Mouse (Mus musculus) forebrain, embryonic 13.5 days (tissue): ENCODE measurements at regions not wholly inside any gene's neighbourhood (a gene's known extent, or its start where the extent isn't known, plus 50 kb on each side); places are given as distances from the start of the nearest gene placed in this dataset.

Source experiments
- ATAC-seq: fragments of 200-750 bp; cut with Nextera tagmentation; 2 replicates; pipeline ENCODE4 v1.8.0; 2017
- H3K27ac ChIP-seq: fragments of 300-500 bp; sonication (generic); 2 replicates; pipeline ENCODE4 v1.5.1; 2015; ENCODE audit warnings: inconsistent platforms, mild to moderate bottlenecking, moderate library complexity
- H3K27me3 ChIP-seq: fragments of 300-500 bp; sonication (generic); 2 replicates; pipeline ENCODE4 v1.6.1; 2015; ENCODE audit warnings: mild to moderate bottlenecking, inconsistent platforms
- H3K36me3 ChIP-seq: fragments of 300-500 bp; sonication (generic); 2 replicates; pipeline ENCODE4 v1.6.1; 2015; ENCODE audit warnings: mild to moderate bottlenecking, inconsistent platforms; ENCODE audit not compliant: poor library complexity, severe bottlenecking
- H3K4me1 ChIP-seq: fragments of 300-500 bp; sonication (generic); 2 replicates; pipeline ENCODE4 v1.6.1; 2015; ENCODE audit warnings: inconsistent platforms
- H3K4me2 ChIP-seq: fragments of 300-500 bp; sonication (generic); 2 replicates; pipeline ENCODE4 v1.6.1; 2015; ENCODE audit warnings: inconsistent platforms, mild to moderate bottlenecking, moderate library complexity
- H3K4me3 ChIP-seq: fragments of 300-500 bp; sonication (generic); 2 replicates; pipeline ENCODE4 v1.5.1; 2015; ENCODE audit warnings: mild to moderate bottlenecking, inconsistent platforms
- H3K9ac ChIP-seq: fragments of 300-500 bp; sonication (generic); 2 replicates; pipeline ENCODE4 v1.6.1; 2015; ENCODE audit warnings: mild to moderate bottlenecking, inconsistent platforms
- H3K9me3 ChIP-seq: fragments of 300-500 bp; sonication (generic); replicated peaks from 2 replicates; pipeline ENCODE4 v1.6.1; 2016; ENCODE audit warnings: inconsistent platforms
- WGBS: fragments of 180-500 bp; shearing (Covaris S2); methylation state at CpG from one replicate; pipeline ENCODE4 v1.1.7; 2015; 5-methylcytosine and 5-hydroxymethylcytosine counted together

- peaks cover 91% of the 10 kb centered on the region for H3K27me3 ChIP-seq
- peak overlapping the region; percentile 75 for H3K4me2 ChIP-seq
- H3K27ac ChIP-seq: no peak overlapping the region
- no peak for ATAC-seq
- no peaks in the 10 kb centered on the region for H3K36me3 ChIP-seq
- peak overlapping the region; percentile 61 for H3K9ac ChIP-seq
- H3K4me3 ChIP-seq: peak overlapping the region; percentile 45
- 1% methylated on average over 48 of the region's 48 CpGs for WGBS
- peaks cover 36% of the 10 kb centered on the region for H3K4me1 ChIP-seq
- no peaks in the 10 kb centered on the region for H3K9me3 ChIP-seq
Measured at GRCm38 (mm10) chr9:122569511-122570455, 177.4 kb upstream of the Topaz1 start.

- H3K4me3 ChIP-seq: 0 out of 2 replicates have a peak overlapping the region, but pooled peaks have one; percentile 58
- H3K4me1 ChIP-seq: peaks cover 36% of the 10 kb centered on the region
- H3K9ac ChIP-seq: peak overlapping the region; percentile 69; the same call in 1 of the 2 replicates
- no peak overlapping the region for H3K27ac ChIP-seq
- ATAC-seq: no peak
- peak overlapping the region; percentile 88 for H3K4me2 ChIP-seq
- H3K36me3 ChIP-seq: no peaks in the 10 kb centered on the region
- H3K9me3 ChIP-seq: no peaks in the 10 kb centered on the region
- 4% methylated on average over 10 of the region's 10 CpGs for WGBS
- peaks cover 94% of the 10 kb centered on the region for H3K27me3 ChIP-seq
Measured at GRCm38 (mm10) chr9:122571001-122571400, 176.1 kb upstream of the Topaz1 start.

- ATAC-seq: no peak; the same call in 1 of the 2 replicates
- H3K4me3 ChIP-seq: peak overlapping the region; percentile 58
- peak overlapping the region; percentile 69 for H3K9ac ChIP-seq
- H3K4me2 ChIP-seq: peak overlapping the region; percentile 88
- H3K27ac ChIP-seq: no peak overlapping the region; the same call in 1 of the 2 replicates
- H3K27me3 ChIP-seq: peaks cover 97% of the 10 kb centered on the region
- no peaks in the 10 kb centered on the region for H3K9me3 ChIP-seq
- H3K36me3 ChIP-seq: no peaks in the 10 kb centered on the region
- WGBS: under 1% methylated on average over 36 of the region's 37 CpGs
- H3K4me1 ChIP-seq: peaks cover 36% of the 10 kb centered on the region
Measured at GRCm38 (mm10) chr9:122571402-122572059, 175.6 kb upstream of the Topaz1 start.

GRCm38 (mm10) chr9:122572060-122572835, 174.9 kb upstream of the Topaz1 start:
- peak overlapping the region; percentile 69 for H3K9ac ChIP-seq
- peaks cover 97% of the 10 kb centered on the region for H3K27me3 ChIP-seq
- peak overlapping the region; percentile 88 for H3K4me2 ChIP-seq
- H3K4me3 ChIP-seq: peak overlapping the region; percentile 58
- peak; percentile 91 for ATAC-seq
- no peaks in the 10 kb centered on the region for H3K36me3 ChIP-seq
- H3K9me3 ChIP-seq: no peaks in the 10 kb centered on the region
- WGBS: 0% methylated on average over 42 of the region's 68 CpGs
- H3K4me1 ChIP-seq: peaks cover 36% of the 10 kb centered on the region
- H3K27ac ChIP-seq: peak overlapping the region; percentile 19; the same call in 1 of the 2 replicates

- H3K4me3 ChIP-seq: peak overlapping the region; percentile 58
- no peak for ATAC-seq
- no peaks in the 10 kb centered on the region for H3K36me3 ChIP-seq
- under 1% methylated on average over 13 of the region's 13 CpGs for WGBS
- peak overlapping the region; percentile 88 for H3K4me2 ChIP-seq
- no peak overlapping the region for H3K27ac ChIP-seq
- H3K9me3 ChIP-seq: no peaks in the 10 kb centered on the region
- H3K9ac ChIP-seq: peak overlapping the region; percentile 69
- H3K27me3 ChIP-seq: peaks cover 97% of the 10 kb centered on the region
- peaks cover 36% of the 10 kb centered on the region for H3K4me1 ChIP-seq
Measured at GRCm38 (mm10) chr9:122572836-122573267, 174.3 kb upstream of the Topaz1 start.

GRCm38 (mm10) chr9:122585228-122585627, 161.9 kb upstream of the Topaz1 start:
- 0 out of 2 replicates have a peak, but pooled peaks cover 2% of the 10 kb centered on the region for H3K4me1 ChIP-seq
- H3K4me3 ChIP-seq: no peak overlapping the region
- H3K27me3 ChIP-seq: peaks cover 11% of the 10 kb centered on the region
- H3K4me2 ChIP-seq: no peak overlapping the region
- H3K36me3 ChIP-seq: no peaks in the 10 kb centered on the region
- no peaks in the 10 kb centered on the region for H3K9me3 ChIP-seq
- 57% methylated on average over 8 of the region's 8 CpGs for WGBS
- H3K27ac ChIP-seq: no peak overlapping the region
- H3K9ac ChIP-seq: no peak overlapping the region
- no peak for ATAC-seq

- Histone ChIP-seq H3K4me1 (0 out of 2 replicates have a peak, but pooled peaks cover 2% of the 10 kb centered on the region), H3K36me3 (no peaks in the 10 kb centered on the region), H3K27me3 (peaks cover 22% of the 10 kb centered on the region), H3K9me3 (no peaks in the 10 kb centered on the region), H3K4me3 (no peak overlapping the region), H3K9ac (no peak overlapping the region), H3K4me2 (no peak overlapping the region), H3K27ac (no peak overlapping the region)
- ATAC-seq: no peak
- WGBS: 91% methylated on average over 6 of the region's 6 CpGs
Measured at GRCm38 (mm10) chr9:122586421-122586820, 160.7 kb upstream of the Topaz1 start.

GRCm38 (mm10) chr9:122586986-122587385, 160.2 kb upstream of the Topaz1 start:
- no peak overlapping the region for H3K27ac ChIP-seq
- peaks cover 22% of the 10 kb centered on the region for H3K27me3 ChIP-seq
- 0 out of 2 replicates have a peak, but pooled peaks cover 2% of the 10 kb centered on the region for H3K4me1 ChIP-seq
- no peaks in the 10 kb centered on the region for H3K36me3 ChIP-seq
- 69% methylated on average over 5 of the region's 5 CpGs for WGBS
- H3K9ac ChIP-seq: no peak overlapping the region
- H3K4me3 ChIP-seq: no peak overlapping the region
- no peaks in the 10 kb centered on the region for H3K9me3 ChIP-seq
- no peak overlapping the region for H3K4me2 ChIP-seq
- no peak for ATAC-seq

GRCm38 (mm10) chr9:122588246-122588645, 158.9 kb upstream of the Topaz1 start:
- no peaks in the 10 kb centered on the region for H3K9me3 ChIP-seq
- no peaks in the 10 kb centered on the region for H3K36me3 ChIP-seq
- no peak for ATAC-seq
- H3K4me2 ChIP-seq: no peak overlapping the region
- WGBS: 94% methylated on average over 8 of the region's 8 CpGs
- peaks cover 13% of the 10 kb centered on the region for H3K4me1 ChIP-seq
- H3K4me3 ChIP-seq: no peak overlapping the region
- no peak overlapping the region for H3K9ac ChIP-seq
- H3K27me3 ChIP-seq: peaks cover 19% of the 10 kb centered on the region; the same call in 1 of the 2 replicates
- H3K27ac ChIP-seq: no peak overlapping the region

GRCm38 (mm10) chr9:122592820-122593615, 154.1 kb upstream of the Topaz1 start:
- 9% methylated on average over 7 of the region's 7 CpGs for WGBS
- H3K36me3 ChIP-seq: no peaks in the 10 kb centered on the region
- ATAC-seq: peak; percentile 84

More at GRCm38 (mm10) chr9:122592820-122593615, 154.1 kb upstream of the Topaz1 start:
- Histone ChIP-seq H3K4me3 (no peak overlapping the region), H3K9me3 (no peaks in the 10 kb centered on the region), H3K27ac (peak overlapping the region; percentile 66), H3K27me3 (peaks cover 48% of the 10 kb centered on the region), H3K9ac (no peak overlapping the region), H3K4me1 (peaks cover 34% of the 10 kb centered on the region), H3K4me2 (peak overlapping the region; percentile 34)
